Mouse (Mus musculus) erythroblast, embryonic 14.5 days (primary cell): ENCODE measurements around the gene Tshz2.

Experiments
- GATA1 ChIP-seq: IDR thresholded peaks from 2 replicates; pipeline ENCODE4 v1.6.1; 2012; ENCODE audit warnings: low read length, inconsistent platforms, mixed read lengths
- TAL1 ChIP-seq: IDR thresholded peaks from 3 replicates; pipeline ENCODE4 v1.6.1; 2012; ENCODE audit warnings: low read length, inconsistent platforms, mixed read lengths

DNA sequence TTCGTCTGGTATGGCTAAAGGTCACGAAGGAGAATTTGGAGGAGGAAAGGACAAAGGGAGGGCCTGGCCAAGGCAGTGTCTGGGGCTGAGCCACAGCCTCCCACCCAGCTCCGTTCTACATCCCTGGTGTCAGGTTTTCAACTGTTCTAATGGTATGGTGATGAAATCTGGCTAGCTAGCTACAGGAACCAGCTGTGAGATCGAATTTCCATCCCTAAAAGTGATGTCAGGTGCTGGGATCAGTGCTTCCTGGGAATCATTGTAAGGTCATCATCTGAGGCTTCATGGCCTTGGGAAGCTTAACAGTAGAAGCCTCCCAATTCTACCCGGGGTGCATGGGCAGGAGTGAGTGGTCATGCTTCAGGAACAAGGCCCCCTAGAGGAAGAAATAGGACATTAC, 171.6 kb downstream of the Tshz2 start:
- TF ChIP-seq GATA1 = no peak
- no peak for TF ChIP-seq TAL1
